Mouse (Mus musculus) kidney, embryonic 15.5 days (tissue): ENCODE results near the gene Gpatch3. TPM values are rescaled to one million over a fixed set of nuclear protein-coding genes. Genes with fewer than 3 reads are reported as not detected.
A peak's percentile ranks its signal among the peaks of the same experiment; 100 is the strongest.

Source experiments
- ATAC-seq: fragments of 200-750 bp; cut with Nextera tagmentation; replicated peaks from 2 replicates; pipeline ENCODE4 v1.8.0; 2017; ENCODE audit warnings: moderate TSS enrichment; ENCODE audit not compliant: low FRiP score
- H3K27ac ChIP-seq: fragments of 300-500 bp; sonication (generic); 2 replicates; pipeline ENCODE4 v1.5.1; 2015; ENCODE audit warnings: mild to moderate bottlenecking, inconsistent platforms
- H3K27me3 ChIP-seq: fragments of 300-500 bp; sonication (generic); 2 replicates; pipeline ENCODE4 v1.6.1; 2015; ENCODE audit warnings: inconsistent platforms
- H3K36me3 ChIP-seq: fragments of 300-500 bp; sonication (generic); 2 replicates; pipeline ENCODE4 v1.6.1; 2015; ENCODE audit warnings: inconsistent platforms
- H3K4me1 ChIP-seq: fragments of 300-500 bp; sonication (generic); 2 replicates; pipeline ENCODE4 v1.6.1; 2015; ENCODE audit warnings: inconsistent platforms
- H3K4me2 ChIP-seq: fragments of 300-500 bp; sonication (generic); 2 replicates; pipeline ENCODE4 v1.6.1; 2015; ENCODE audit warnings: moderate library complexity, mild to moderate bottlenecking, inconsistent platforms
- H3K4me3 ChIP-seq: fragments of 300-500 bp; sonication (generic); replicated peaks from 2 replicates; pipeline ENCODE4 v1.5.1; 2015; ENCODE audit warnings: mild to moderate bottlenecking, inconsistent platforms
- H3K9ac ChIP-seq: fragments of 300-500 bp; sonication (generic); 2 replicates; pipeline ENCODE4 v1.6.1; 2015; ENCODE audit warnings: mild to moderate bottlenecking, inconsistent platforms
- H3K9me3 ChIP-seq: fragments of 300-500 bp; sonication (generic); replicated peaks from 2 replicates; pipeline ENCODE4 v1.6.1; 2016; ENCODE audit warnings: inconsistent platforms
- WGBS: fragments of 180-500 bp; shearing (Covaris S2); methylation state at CpG from one replicate; pipeline ENCODE4 v1.1.7; 2015; ENCODE audit warnings: mixed read lengths; 5-methylcytosine and 5-hydroxymethylcytosine counted together
- polyA plus RNA-seq: library from polyadenylated mRNA; unstranded; fragments of >200 nt; fragmentation: Nextera tagmentation; extraction: Ambion mirVana; gene quantifications from 2 replicates; pipeline ENCODE4 v1.2.1, GENCODE M21; 2015

Gpatch3 gene
- polyA plus RNA-seq, 1 experiment from 2014 or later = 7.8 TPM

- H3K27me3 ChIP-seq = peaks cover 6% of the 10 kb centered on the region; the same call in 1 of the 2 replicates
- H3K9me3 ChIP-seq = no peaks in the 10 kb centered on the region
- H3K4me3 ChIP-seq = no peak overlapping the region
- peaks cover 3% of the 10 kb centered on the region; the same call in 1 of the 2 replicates for H3K4me1 ChIP-seq
- H3K36me3 ChIP-seq = no peaks in the 10 kb centered on the region
- H3K4me2 ChIP-seq = no peak overlapping the region
- 76% methylated on average over 4 of the region's 4 CpGs for WGBS
- no peak overlapping the region for H3K27ac ChIP-seq
- ATAC-seq = no peak
- H3K9ac ChIP-seq = no peak overlapping the region
Measured at GRCm38 (mm10) chr4:133559846-133560245, 14.7 kb upstream of the Gpatch3 start.

- no peak overlapping the region for H3K4me2 ChIP-seq
- no peak overlapping the region for H3K27ac ChIP-seq
- H3K27me3 ChIP-seq = 0 out of 2 replicates have a peak, but pooled peaks cover 3% of the 10 kb centered on the region
- WGBS = 56% methylated on average over 4 of the region's 4 CpGs
- H3K4me3 ChIP-seq = no peak overlapping the region
- H3K9me3 ChIP-seq = no peaks in the 10 kb centered on the region
- no peak overlapping the region for H3K9ac ChIP-seq
- ATAC-seq = no peak
- peaks cover 3% of the 10 kb centered on the region; the same call in 1 of the 2 replicates for H3K4me1 ChIP-seq
- no peaks in the 10 kb centered on the region for H3K36me3 ChIP-seq
Measured at GRCm38 (mm10) chr4:133561622-133562021, 12.9 kb upstream of the Gpatch3 start.

GRCm38 (mm10) chr4:133563123-133563571, 11.4 kb upstream of the Gpatch3 start:
- WGBS = 73% methylated on average over 11 of the region's 11 CpGs
- no peaks in the 10 kb centered on the region for H3K36me3 ChIP-seq
- no peaks in the 10 kb centered on the region for H3K9me3 ChIP-seq
- H3K4me3 ChIP-seq = no peak overlapping the region
- H3K4me2 ChIP-seq = no peak overlapping the region
- H3K9ac ChIP-seq = no peak overlapping the region
- no peaks in the 10 kb centered on the region for H3K4me1 ChIP-seq
- ATAC-seq = no peak
- no peaks in the 10 kb centered on the region for H3K27me3 ChIP-seq
- no peak overlapping the region for H3K27ac ChIP-seq

- no peaks in the 10 kb centered on the region for H3K27me3 ChIP-seq
- no peak overlapping the region for H3K4me2 ChIP-seq
- no peak for ATAC-seq
- H3K27ac ChIP-seq = no peak overlapping the region
- H3K4me1 ChIP-seq = peaks cover 6% of the 10 kb centered on the region
- no peaks in the 10 kb centered on the region for H3K9me3 ChIP-seq
- no peak overlapping the region for H3K9ac ChIP-seq
- no peaks in the 10 kb centered on the region for H3K36me3 ChIP-seq
- H3K4me3 ChIP-seq = no peak overlapping the region
- 23% methylated on average over 8 of the region's 8 CpGs for WGBS
Measured at GRCm38 (mm10) chr4:133567251-133567650, 7.3 kb upstream of the Gpatch3 start.

- H3K4me2 ChIP-seq = peak overlapping the region; percentile 46
- peak overlapping the region; percentile 37; the same call in 1 of the 2 replicates for H3K27ac ChIP-seq
Measured at GRCm38 (mm10) chr4:133569291-133570065, 5.1 kb upstream of the Gpatch3 start.

DNA sequence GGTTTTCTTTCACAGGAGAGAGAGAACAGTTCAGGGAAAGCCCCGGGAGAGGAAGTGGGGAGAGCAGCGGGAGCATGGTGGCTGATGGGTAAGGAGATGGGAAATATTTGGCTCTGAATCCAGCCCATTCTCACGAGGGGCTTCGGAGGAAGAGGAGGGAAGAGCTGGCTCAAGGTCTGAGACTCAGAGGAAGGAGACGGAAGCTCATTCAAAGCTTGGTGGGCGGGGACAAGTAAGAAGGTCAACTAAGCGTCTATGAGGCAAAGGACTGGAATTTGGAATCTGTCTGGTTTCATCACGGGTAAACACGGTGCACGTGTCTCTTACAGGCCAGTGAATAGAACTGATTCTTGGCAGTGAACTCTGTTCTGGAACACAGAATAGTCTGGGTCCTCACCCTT, 4.5 kb upstream of the Gpatch3 start:
- H3K27me3 ChIP-seq = no peaks in the 10 kb centered on the region
- H3K9me3 ChIP-seq = no peaks in the 10 kb centered on the region
- H3K36me3 ChIP-seq = no peaks in the 10 kb centered on the region
- ATAC-seq = no peak
- WGBS = 43% methylated on average over 10 of the region's 10 CpGs
- peak overlapping the region; percentile 6; the same call in 1 of the 2 replicates for H3K4me3 ChIP-seq
- H3K4me1 ChIP-seq = peaks cover 12% of the 10 kb centered on the region
- peak overlapping the region; percentile 37; the same call in 1 of the 2 replicates for H3K27ac ChIP-seq
- H3K9ac ChIP-seq = 0 out of 2 replicates have a peak overlapping the region, but pooled peaks have one; percentile 31
- peak overlapping the region; percentile 46 for H3K4me2 ChIP-seq

More at GRCm38 (mm10) chr4:133569291-133570065, 5.1 kb upstream of the Gpatch3 start:
- no peaks in the 10 kb centered on the region for H3K9me3 ChIP-seq
- WGBS = 55% methylated on average over 10 of the region's 10 CpGs
- 0 out of 2 replicates have a peak overlapping the region, but pooled peaks have one; percentile 31 for H3K9ac ChIP-seq
- H3K27me3 ChIP-seq = no peaks in the 10 kb centered on the region
- peak overlapping the region; percentile 6; the same call in 1 of the 2 replicates for H3K4me3 ChIP-seq
- H3K4me1 ChIP-seq = peaks cover 11% of the 10 kb centered on the region
- no peak for ATAC-seq
- no peaks in the 10 kb centered on the region for H3K36me3 ChIP-seq

DNA sequence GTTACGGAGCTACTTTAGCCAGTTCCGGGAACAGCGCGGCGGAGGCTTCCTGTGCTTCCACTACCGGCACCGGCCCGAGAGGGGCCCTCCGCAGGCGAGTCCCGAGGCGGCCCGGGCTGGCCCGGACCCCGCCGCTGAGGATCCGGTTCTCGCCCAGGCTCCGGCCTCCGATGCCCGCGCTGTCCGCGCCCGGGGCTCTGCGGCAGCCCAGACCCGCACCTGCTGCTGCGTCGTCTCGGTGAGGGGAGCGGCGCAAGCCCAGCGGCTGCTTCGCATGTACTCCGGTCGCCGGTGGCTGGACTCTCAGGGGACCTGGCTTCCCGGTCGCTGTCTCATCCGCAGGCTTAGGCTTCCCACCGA, 278 bp downstream of the Gpatch3 start:
- peaks cover 19% of the 10 kb centered on the region for H3K4me1 ChIP-seq
- H3K36me3 ChIP-seq = peaks cover 26% of the 10 kb centered on the region
- H3K4me3 ChIP-seq = peak overlapping the region; percentile 99
- WGBS = 1% methylated on average over 41 of the region's 41 CpGs
- ATAC-seq = peak; percentile 63; the same call in 1 of the 2 replicates
- H3K4me2 ChIP-seq = peak overlapping the region; percentile 94
- H3K27me3 ChIP-seq = no peaks in the 10 kb centered on the region
- H3K9ac ChIP-seq = peak overlapping the region; percentile 90
- no peaks in the 10 kb centered on the region for H3K9me3 ChIP-seq
- H3K27ac ChIP-seq = peak overlapping the region; percentile 94

DNA sequence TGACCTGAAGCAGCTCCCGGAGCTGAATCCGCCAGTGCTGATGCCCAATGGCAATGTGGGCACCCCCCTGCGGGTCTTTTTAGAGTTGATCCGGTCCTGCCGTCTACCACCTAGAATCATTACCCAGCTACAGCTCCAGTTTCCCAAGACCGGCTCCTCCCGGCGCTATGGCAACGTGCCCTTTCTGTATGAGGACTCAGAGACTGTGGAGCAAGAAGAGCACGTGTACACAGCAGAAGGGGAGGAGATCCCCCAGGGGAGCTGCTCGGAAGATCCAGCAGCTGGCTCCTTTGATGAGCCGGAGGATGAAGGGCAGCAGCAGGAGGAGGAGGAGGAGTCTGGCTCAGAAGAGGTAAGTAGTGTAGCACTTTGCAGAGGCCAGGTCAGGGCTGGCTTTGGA, 3.4 kb downstream of the Gpatch3 start:
- Histone ChIP-seq H3K9me3 (no peaks in the 10 kb centered on the region), H3K27ac (no peak overlapping the region), H3K9ac (no peak overlapping the region), H3K36me3 (peaks cover 55% of the 10 kb centered on the region), H3K4me1 (peaks cover 15% of the 10 kb centered on the region), H3K4me3 (no peak overlapping the region), H3K4me2 (no peak overlapping the region), H3K27me3 (no peaks in the 10 kb centered on the region)
- no peak for ATAC-seq
- WGBS = 75% methylated on average over 12 of the region's 12 CpGs

- peak; percentile 64 for ATAC-seq
- H3K4me3 ChIP-seq = peak overlapping the region; percentile 92
- peaks cover 20% of the 10 kb centered on the region for H3K4me1 ChIP-seq
- no peaks in the 10 kb centered on the region for H3K27me3 ChIP-seq
- peak overlapping the region; percentile 100 for H3K4me2 ChIP-seq
- H3K9me3 ChIP-seq = no peaks in the 10 kb centered on the region
- H3K36me3 ChIP-seq = peaks cover 68% of the 10 kb centered on the region
- peak overlapping the region; percentile 85 for H3K27ac ChIP-seq
- peak overlapping the region; percentile 83 for H3K9ac ChIP-seq
- 53% methylated on average over 6 of the region's 6 CpGs for WGBS
Measured at GRCm38 (mm10) chr4:133583690-133584058, 9.1 kb downstream of the Gpatch3 start.

- peak; percentile 90 for ATAC-seq
- WGBS = 2% methylated on average over 65 of the region's 65 CpGs
- peaks cover 68% of the 10 kb centered on the region for H3K36me3 ChIP-seq
- H3K4me2 ChIP-seq = peak within 1 kb of the TSS; percentile 100
- no peaks in the 10 kb centered on the region for H3K9me3 ChIP-seq
- peak within 1 kb of the TSS; percentile 83 for H3K9ac ChIP-seq
- H3K27me3 ChIP-seq = no peaks in the 10 kb centered on the region
- H3K4me3 ChIP-seq = peak within 1 kb of the TSS; percentile 92
- H3K4me1 ChIP-seq = peaks cover 20% of the 10 kb centered on the region
- peak within 1 kb of the TSS; percentile 85 for H3K27ac ChIP-seq
Measured at GRCm38 (mm10) chr4:133584059-133584951, 9.8 kb downstream of the Gpatch3 start, which contains the start of gene Gpn2. Gene Gpn2, plus strand, starts transcription at chr4:133584362.

DNA sequence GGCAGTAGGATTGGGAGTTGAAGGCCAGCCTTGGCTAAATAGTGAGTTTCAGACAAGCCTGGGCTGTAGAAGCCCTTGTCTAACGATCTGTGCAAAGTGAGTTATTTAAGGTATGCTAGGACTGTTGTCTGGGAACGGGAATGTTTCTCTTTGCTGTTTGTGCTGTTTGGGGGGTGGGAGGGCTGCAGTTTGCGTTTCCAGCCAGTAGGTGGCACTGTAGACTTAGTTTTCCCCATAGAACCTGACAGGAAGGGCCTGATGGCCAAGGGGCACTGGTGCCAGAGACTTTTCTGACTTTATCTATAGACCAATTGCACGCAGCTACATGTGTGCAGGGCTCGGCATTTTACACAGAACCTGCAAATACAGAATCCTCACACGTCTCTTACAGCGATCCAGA, 18.0 kb downstream of the Gpatch3 start:
- Histone ChIP-seq H3K9ac (no peak overlapping the region), H3K9me3 (no peaks in the 10 kb centered on the region), H3K27ac (0 out of 2 replicates have a peak overlapping the region, but pooled peaks have one; percentile 15), H3K4me2 (no peak overlapping the region), H3K36me3 (peaks cover 56% of the 10 kb centered on the region), H3K4me1 (0 out of 2 replicates have a peak, but pooled peaks cover 3% of the 10 kb centered on the region), H3K4me3 (no peak overlapping the region), H3K27me3 (no peaks in the 10 kb centered on the region)
- ATAC-seq = peak; percentile 43; the same call in 1 of the 2 replicates
- WGBS = 29% methylated on average over 7 of the region's 7 CpGs
